Mouse (Mus musculus): ENCODE measurements around the gene Foxn2. TPM values are rescaled to one million over a fixed set of nuclear protein-coding genes. Genes with fewer than 3 reads are reported as not detected.
A peak's percentile ranks its signal among the peaks of the same experiment; 100 is the strongest.

Foxn2 gene
- polyA plus RNA-seq, 1 experiment = 2.9 TPM

GRCm38 (mm10) chr17:88505275-88505723, 64.8 kb downstream of the Foxn2 start:
- no peaks in the 10 kb centered on the region for H3K4me1 ChIP-seq (ENCODE audit: control insufficient read depth, insufficient read depth, low read length)
- no peak overlapping the region for H3K27ac ChIP-seq (ENCODE audit: insufficient read depth, low read depth, low read length)
- no peaks in the 10 kb centered on the region for H3K36me3 ChIP-seq (ENCODE audit: control insufficient read depth, insufficient read depth, low read length)
- TF ChIP-seq POLR2A (IDR thresholded peaks at IDR 0.05; ENCODE audit: low read depth, low read length) (no peak), CTCF (conservative IDR thresholded peaks at IDR 0.05; ENCODE audit: insufficient read depth, insufficient read length, low read depth, low read length) (no peak)
- no peak for DNase-seq
- WGBS = 52% methylated on average over 10 of the region's 10 CpGs
- no peaks in the 10 kb centered on the region for H3K27me3 ChIP-seq (replicated peaks; ENCODE audit: control insufficient read depth, insufficient read depth, low read length)
- no peak overlapping the region for H3K4me3 ChIP-seq (ENCODE audit: insufficient read depth, low read depth, low read length)

GRCm38 (mm10) chr17:88505941-88506340, 65.4 kb downstream of the Foxn2 start:
- H3K36me3 ChIP-seq (ENCODE audit: control insufficient read depth, insufficient read depth, low read length) = no peaks in the 10 kb centered on the region
- no peaks in the 10 kb centered on the region for H3K4me1 ChIP-seq (ENCODE audit: control insufficient read depth, insufficient read depth, low read length)
- no peak overlapping the region for H3K27ac ChIP-seq (ENCODE audit: insufficient read depth, low read depth, low read length)
- H3K27me3 ChIP-seq (replicated peaks; ENCODE audit: control insufficient read depth, insufficient read depth, low read length) = no peaks in the 10 kb centered on the region
- no peak for DNase-seq
- no peak overlapping the region for H3K4me3 ChIP-seq (ENCODE audit: insufficient read depth, low read depth, low read length)
- WGBS = 93% methylated on average over 15 of the region's 15 CpGs
- TF ChIP-seq POLR2A (IDR thresholded peaks at IDR 0.05; ENCODE audit: low read depth, low read length) (no peak), CTCF (conservative IDR thresholded peaks at IDR 0.05; ENCODE audit: insufficient read depth, insufficient read length, low read depth, low read length) (no peak)

GRCm38 (mm10) chr17:88507376-88507775, 66.9 kb downstream of the Foxn2 start:
- no peaks in the 10 kb centered on the region for H3K36me3 ChIP-seq (ENCODE audit: control insufficient read depth, insufficient read depth, low read length)
- H3K4me1 ChIP-seq (ENCODE audit: control insufficient read depth, insufficient read depth, low read length) = no peaks in the 10 kb centered on the region
- H3K27ac ChIP-seq (ENCODE audit: insufficient read depth, low read depth, low read length) = no peak overlapping the region
- TF ChIP-seq POLR2A (IDR thresholded peaks at IDR 0.05; ENCODE audit: low read depth, low read length) = no peak
- no peak for TF ChIP-seq CTCF (conservative IDR thresholded peaks at IDR 0.05; ENCODE audit: insufficient read depth, insufficient read length, low read depth, low read length)
- no peaks in the 10 kb centered on the region for H3K27me3 ChIP-seq (replicated peaks; ENCODE audit: control insufficient read depth, insufficient read depth, low read length)
- H3K4me3 ChIP-seq (ENCODE audit: insufficient read depth, low read depth, low read length) = no peak overlapping the region
- 81% methylated on average over 10 of the region's 10 CpGs for WGBS
- DNase-seq = peak; percentile 33

- TF ChIP-seq POLR2A (IDR thresholded peaks at IDR 0.05; ENCODE audit: low read depth, low read length) = no peak
- no peak for TF ChIP-seq CTCF (conservative IDR thresholded peaks at IDR 0.05; ENCODE audit: insufficient read depth, insufficient read length, low read depth, low read length)
- no peak overlapping the region for H3K27ac ChIP-seq (ENCODE audit: insufficient read depth, low read depth, low read length)
- peak; percentile 50 for DNase-seq
- no peaks in the 10 kb centered on the region for H3K4me1 ChIP-seq (ENCODE audit: control insufficient read depth, insufficient read depth, low read length)
- 28% methylated on average over 12 of the region's 12 CpGs for WGBS
- H3K36me3 ChIP-seq (ENCODE audit: control insufficient read depth, insufficient read depth, low read length) = no peaks in the 10 kb centered on the region
- H3K4me3 ChIP-seq (ENCODE audit: insufficient read depth, low read depth, low read length) = no peak overlapping the region
- no peaks in the 10 kb centered on the region for H3K27me3 ChIP-seq (replicated peaks; ENCODE audit: control insufficient read depth, insufficient read depth, low read length)
These were observed 68.5 kb downstream of the Foxn2 start for GRCm38 (mm10) chr17:88508846-88509508.

- Histone ChIP-seq H3K27ac (ENCODE audit: insufficient read depth, low read depth, low read length) (no peak overlapping the region), H3K4me3 (ENCODE audit: insufficient read depth, low read depth, low read length) (no peak overlapping the region), H3K4me1 (ENCODE audit: control insufficient read depth, insufficient read depth, low read length) (no peaks in the 10 kb centered on the region), H3K36me3 (ENCODE audit: control insufficient read depth, insufficient read depth, low read length) (no peaks in the 10 kb centered on the region), H3K27me3 (replicated peaks; ENCODE audit: control insufficient read depth, insufficient read depth, low read length) (no peaks in the 10 kb centered on the region)
- DNase-seq = no peak
- 83% methylated on average over 3 of the region's 3 CpGs for WGBS
- TF ChIP-seq CTCF (conservative IDR thresholded peaks at IDR 0.05; ENCODE audit: insufficient read depth, insufficient read length, low read depth, low read length) = no peak
These were observed 69.5 kb downstream of the Foxn2 start for GRCm38 (mm10) chr17:88509999-88510398.

- WGBS = 25% methylated on average over 10 of the region's 10 CpGs
- peak; percentile 93 for TF ChIP-seq CTCF (conservative IDR thresholded peaks at IDR 0.05; ENCODE audit: insufficient read depth, insufficient read length, low read depth, low read length)
- TF ChIP-seq POLR2A (IDR thresholded peaks at IDR 0.05; ENCODE audit: low read depth, low read length) = no peak
- Histone ChIP-seq H3K4me3 (ENCODE audit: insufficient read depth, low read depth, low read length) (no peak overlapping the region), H3K36me3 (ENCODE audit: control insufficient read depth, insufficient read depth, low read length) (no peaks in the 10 kb centered on the region), H3K4me1 (ENCODE audit: control insufficient read depth, insufficient read depth, low read length) (no peaks in the 10 kb centered on the region), H3K27ac (ENCODE audit: insufficient read depth, low read depth, low read length) (no peak overlapping the region), H3K27me3 (replicated peaks; ENCODE audit: control insufficient read depth, insufficient read depth, low read length) (no peaks in the 10 kb centered on the region)
- DNase-seq = peak; percentile 86
These were observed 70.6 kb downstream of the Foxn2 start for GRCm38 (mm10) chr17:88511095-88511551.

- no peak for DNase-seq
- Histone ChIP-seq H3K27me3 (replicated peaks; ENCODE audit: control insufficient read depth, insufficient read depth, low read length) (no peaks in the 10 kb centered on the region), H3K36me3 (ENCODE audit: control insufficient read depth, insufficient read depth, low read length) (no peaks in the 10 kb centered on the region), H3K4me1 (ENCODE audit: control insufficient read depth, insufficient read depth, low read length) (no peaks in the 10 kb centered on the region), H3K27ac (ENCODE audit: insufficient read depth, low read depth, low read length) (no peak overlapping the region), H3K4me3 (ENCODE audit: insufficient read depth, low read depth, low read length) (no peak overlapping the region)
- TF ChIP-seq POLR2A (IDR thresholded peaks at IDR 0.05; ENCODE audit: low read depth, low read length) (no peak), CTCF (conservative IDR thresholded peaks at IDR 0.05; ENCODE audit: insufficient read depth, insufficient read length, low read depth, low read length) (no peak)
- whole genome bisulfite sequencing = 65% methylated on average over 7 of the region's 7 CpGs
These were observed 76.0 kb downstream of the Foxn2 start for GRCm38 (mm10) chr17:88516477-88516876.
